Mouse (Mus musculus) CH12.LX (cell line): ENCODE measurements around the gene Pik3c2b. TPM values are rescaled to one million over a fixed set of nuclear protein-coding genes. Genes with fewer than 3 reads are reported as not detected.

Experiments
- DNase-seq: peaks from one replicate; pipeline ENCODE4 v3.0.0-alpha.2; 2013; ENCODE audit errors: extremely low read depth
- H3K27ac ChIP-seq: 2 replicates; pipeline ENCODE4 v1.5.1; 2012; ENCODE audit warnings: low read depth, mild to moderate bottlenecking, control low read depth, moderate library complexity; ENCODE audit not compliant: insufficient read depth
- H3K27me3 ChIP-seq: replicated peaks from 2 replicates; pipeline ENCODE3; 2012; ENCODE audit warnings: inconsistent platforms
- H3K36me3 ChIP-seq, 2 experiments: replicated peaks in 1 of 2; 2 replicates each; pipeline versions ENCODE3 to v1.6.1; 2012; ENCODE audit warnings: inconsistent platforms in 1 of 2, low read length in 1 of 2, mild to moderate bottlenecking in 1 of 2, mixed read lengths in 1 of 2, moderate library complexity in 1 of 2; ENCODE audit not compliant: control insufficient read depth in 1 of 2, insufficient read depth in 1 of 2
- H3K4me1 ChIP-seq, 2 experiments: 2 replicates each; pipeline ENCODE4 v1.6.1; 2012; ENCODE audit warnings: inconsistent platforms in 1 of 2, moderate library complexity in 1 of 2; ENCODE audit not compliant: insufficient read depth in 2 of 2, control insufficient read depth in 1 of 2
- H3K4me2 ChIP-seq: 2 replicates; pipeline ENCODE4 v1.6.1; 2012; ENCODE audit warnings: low read depth, mild to moderate bottlenecking, control low read depth; ENCODE audit not compliant: poor library complexity, insufficient read depth, severe bottlenecking
- H3K4me3 ChIP-seq, 3 experiments: fragments of 150-350 bp in 1 of 3; sonication (generic) in 1 of 3; replicated peaks in 1 of 3; 2 replicates each; pipeline versions ENCODE3 to v1.5.1; 2011 to 2012; ENCODE audit warnings: low read depth in 2 of 3, low read length in 2 of 3, mild to moderate bottlenecking in 2 of 3, moderate library complexity in 2 of 3, control low read depth in 1 of 3, improper control_type of control experiment in 1 of 3, inconsistent platforms in 1 of 3, mixed read lengths in 1 of 3; ENCODE audit not compliant: poor library complexity in 1 of 3
- H3K79me2 ChIP-seq: replicated peaks from 2 replicates; pipeline ENCODE4 v1.6.1; 2012; ENCODE audit warnings: mild to moderate bottlenecking, moderate library complexity; ENCODE audit not compliant: control insufficient read depth, poor library complexity, insufficient read depth, severe bottlenecking; ENCODE audit errors: extremely low read depth
- H3K9ac ChIP-seq: 2 replicates; pipeline ENCODE4 v1.6.1; 2012; ENCODE audit warnings: low read depth, mild to moderate bottlenecking, control low read depth, moderate library complexity; ENCODE audit not compliant: insufficient read depth
- H3K9me3 ChIP-seq: replicated peaks from 2 replicates; pipeline ENCODE3; 2012; ENCODE audit warnings: low read length, inconsistent platforms, mixed read lengths
- BHLHE40 ChIP-seq: IDR thresholded peaks from 2 replicates; pipeline ENCODE4 v1.6.1; 2011; ENCODE audit warnings: mild to moderate bottlenecking, low read depth, low read length, improper control_type of control experiment
- E2F4 ChIP-seq: IDR thresholded peaks from 2 replicates; pipeline ENCODE4 v1.6.1; 2011; ENCODE audit warnings: low read depth, low read length, improper control_type of control experiment; ENCODE audit not compliant: insufficient replicate concordance
- EP300 ChIP-seq: IDR thresholded peaks from 2 replicates; pipeline ENCODE4 v1.6.1; 2011; ENCODE audit warnings: low read length, improper control_type of control experiment
- ETS1 ChIP-seq: conservative IDR thresholded peaks from 2 replicates; pipeline ENCODE4 v1.6.1; 2012; ENCODE audit warnings: low read depth, mild to moderate bottlenecking, inconsistent platforms, low read length, improper control_type of control experiment, moderate library complexity
- GABPA ChIP-seq: IDR thresholded peaks from 2 replicates; pipeline ENCODE4 v1.6.1; 2012; ENCODE audit warnings: low read depth, low read length, improper control_type of control experiment, inconsistent platforms; ENCODE audit not compliant: insufficient replicate concordance
- HCFC1 ChIP-seq: IDR thresholded peaks from 2 replicates; pipeline ENCODE4 v1.6.1; 2012; ENCODE audit warnings: low read depth, mild to moderate bottlenecking, inconsistent platforms, low read length, improper control_type of control experiment
- IRF4 ChIP-seq: IDR thresholded peaks from 2 replicates; pipeline ENCODE4 v1.6.1; 2014; ENCODE audit warnings: low read depth, mild to moderate bottlenecking, inconsistent platforms, low read length, improper control_type of control experiment
- JUND ChIP-seq: conservative IDR thresholded peaks from 2 replicates; pipeline ENCODE4 v1.6.1; 2011; ENCODE audit warnings: low read depth, low read length, improper control_type of control experiment
- MAFK ChIP-seq: IDR thresholded peaks from 2 replicates; pipeline ENCODE4 v1.6.1; 2011; ENCODE audit warnings: low read length, improper control_type of control experiment; ENCODE audit not compliant: insufficient replicate concordance
- MAX ChIP-seq: IDR thresholded peaks from 2 replicates; pipeline ENCODE4 v1.6.1; 2011; ENCODE audit warnings: low read length, improper control_type of control experiment
- MAZ ChIP-seq: IDR thresholded peaks from 2 replicates; pipeline ENCODE4 v1.6.1; 2012; ENCODE audit warnings: low read depth, mild to moderate bottlenecking, inconsistent platforms, low read length, improper control_type of control experiment, moderate library complexity
- MEF2A ChIP-seq: IDR thresholded peaks from 2 replicates; pipeline ENCODE4 v1.6.1; 2014; ENCODE audit warnings: low read depth, mild to moderate bottlenecking, inconsistent platforms, low read length, improper control_type of control experiment, borderline replicate concordance
- MYC ChIP-seq: IDR thresholded peaks from 2 replicates; pipeline ENCODE4 v1.6.1; 2011; ENCODE audit warnings: low read depth, mild to moderate bottlenecking, improper control_type of control experiment, low read length
- NRF1 ChIP-seq: IDR thresholded peaks from 2 replicates; pipeline ENCODE4 v1.6.1; 2014; ENCODE audit warnings: low read depth, mild to moderate bottlenecking, inconsistent platforms, low read length, improper control_type of control experiment, moderate library complexity
- PAX5 ChIP-seq: IDR thresholded peaks from 2 replicates; pipeline ENCODE4 v1.6.1; 2012; ENCODE audit warnings: low read length, inconsistent platforms, mixed read lengths
- POLR2A ChIP-seq: IDR thresholded peaks from 2 replicates; pipeline ENCODE4 v1.6.1; 2011; ENCODE audit warnings: low read depth, mild to moderate bottlenecking, improper control_type of control experiment, low read length
- RAD21 ChIP-seq: IDR thresholded peaks from 2 replicates; pipeline ENCODE4 v1.6.1; 2011; ENCODE audit warnings: low read depth, mild to moderate bottlenecking, low read length, improper control_type of control experiment, moderate library complexity
- RCOR1 ChIP-seq: conservative IDR thresholded peaks from 2 replicates; pipeline ENCODE4 v1.6.1; 2012; ENCODE audit warnings: low read depth, mild to moderate bottlenecking, inconsistent platforms, low read length, improper control_type of control experiment
- SIN3A ChIP-seq: IDR thresholded peaks from 2 replicates; pipeline ENCODE4 v1.6.1; 2012; ENCODE audit warnings: low read length, improper control_type of control experiment, inconsistent platforms
- SMC3 ChIP-seq: IDR thresholded peaks from 2 replicates; pipeline ENCODE4 v1.6.1; 2011; ENCODE audit warnings: low read depth, low read length, improper control_type of control experiment
- TCF12 ChIP-seq: IDR thresholded peaks from 2 replicates; pipeline ENCODE4 v1.6.1; 2014; ENCODE audit warnings: low read depth, mild to moderate bottlenecking, inconsistent platforms, low read length, improper control_type of control experiment
- USF2 ChIP-seq: conservative IDR thresholded peaks from 2 replicates; pipeline ENCODE4 v1.6.1; 2011; ENCODE audit warnings: low read depth, low read length, improper control_type of control experiment
- ZKSCAN1 ChIP-seq: IDR thresholded peaks from 2 replicates; pipeline ENCODE4 v1.6.1; 2012; ENCODE audit warnings: low read depth, inconsistent platforms, low read length, improper control_type of control experiment, borderline replicate concordance
- ZMIZ1 ChIP-seq: IDR thresholded peaks from 2 replicates; pipeline ENCODE4 v1.6.1; 2012; ENCODE audit warnings: low read depth, mild to moderate bottlenecking, inconsistent platforms, low read length, improper control_type of control experiment
- dilution Hi-C: fragments of 300-500 bp; cut with MboI; formaldehyde crosslinking; loops from 2 replicates; pipeline ENCODE4 v1.14.3; 2020; ENCODE audit warnings: low sequenced_read_pairs; ENCODE audit not compliant: extremely low pct_unique_long_range_greater_than_20kb, extremely low pct_ligation_motif_present
- in situ Hi-C: fragments of 300-500 bp; cut with MboI; formaldehyde crosslinking; loops from 3 replicates; pipeline ENCODE4 v1.14.3; 2019; ENCODE audit warnings: low sequenced_read_pairs, low pct_ligation_motif_present, low pct_unique_long_range_greater_than_20kb, mixed read lengths
- polyA plus RNA-seq: library from polyadenylated mRNA; unstranded; fragments of >175 nt; gene quantifications from 2 replicates; pipeline ENCODE4 v1.2.1, GENCODE M21; 2012; ENCODE audit warnings: low read depth; ENCODE audit not compliant: insufficient read length
- total RNA-seq, 2 experiments: library from RNA; depleted of rRNA; stranded (reverse); fragments of 300-350 nt in 1 of 2; fragments of >200 nt in 1 of 2; gene quantifications; 2 replicates each; pipeline ENCODE4 v1.2.3; 2012 to 2014

The Pik3c2b gene
- total and polyA plus RNA-seq, 3 experiments: 8.7 to 16.5 (median 12.0) TPM

- H3K9ac ChIP-seq: no peak overlapping the region
- H3K79me2 ChIP-seq: no peaks in the 10 kb centered on the region; the same call in 1 of the 2 replicates
- H3K9me3 ChIP-seq: no peaks in the 10 kb centered on the region
- peaks cover 52 to 91% of the 10 kb centered on the region in 2 experiments for H3K36me3 ChIP-seq
- DNase-seq: no peak
- H3K4me3 ChIP-seq: no peak overlapping the region
- no peak for TF ChIP-seq MYC
- no peak for TF ChIP-seq MEF2A
- no peak for TF ChIP-seq PAX5
- no peak for TF ChIP-seq SIN3A
- no peak for TF ChIP-seq BHLHE40
- TF ChIP-seq ZKSCAN1: no peak
- no peak for TF ChIP-seq JUND
- TF ChIP-seq RCOR1: no peak
- no peak for TF ChIP-seq IRF4
- no peak for TF ChIP-seq HCFC1
- TF ChIP-seq POLR2A: no peak
- TF ChIP-seq GABPA: no peak
- TF ChIP-seq MAFK: no peak
- TF ChIP-seq TCF12: no peak
- no peak for TF ChIP-seq EP300
- no peaks in the 10 kb centered on the region for H3K27me3 ChIP-seq
- H3K4me2 ChIP-seq: no peak overlapping the region
- no peak overlapping the region for H3K27ac ChIP-seq
- in situ Hi-C loops: no loop called here
- H3K4me1 ChIP-seq: peaks cover 11 to 67% of the 10 kb centered on the region in 2 experiments
- dilution Hi-C loops: no loop called here
Observed at GRCm38 (mm10) chr1:133068268-133068667, 22.8 kb downstream of the Pik3c2b start.

DNA sequence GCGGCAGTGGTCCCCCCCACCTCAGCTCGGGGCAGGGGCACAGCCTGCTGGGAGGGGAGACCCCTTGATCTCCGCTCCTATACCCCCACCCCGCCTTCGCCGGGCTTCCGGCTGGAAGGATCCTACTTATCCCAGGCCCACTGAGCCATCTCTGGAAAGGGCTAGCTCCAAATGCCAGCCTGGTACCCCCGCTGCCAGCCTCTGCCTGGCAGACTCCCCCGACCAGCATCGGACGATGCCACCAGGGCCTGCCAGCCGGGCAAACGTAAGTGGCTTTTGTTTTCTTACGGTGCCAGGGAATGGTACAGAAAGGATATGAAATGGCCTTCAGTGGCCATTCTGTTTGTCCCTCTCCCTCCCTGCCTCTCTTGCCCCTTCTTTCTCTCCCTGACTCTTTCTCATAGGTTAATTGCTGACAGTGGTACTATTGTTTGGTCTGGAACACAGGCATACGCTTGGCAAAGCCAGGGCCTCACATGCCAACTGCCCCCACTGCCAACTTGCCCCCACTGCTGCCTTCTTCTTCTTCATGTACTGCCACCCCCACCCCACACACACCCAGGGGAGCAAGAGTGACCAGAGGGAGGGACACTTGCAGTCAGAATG lies 23.3 kb downstream of the Pik3c2b start:
- no peak overlapping the region for H3K4me2 ChIP-seq
- no peaks in the 10 kb centered on the region for H3K27me3 ChIP-seq
- H3K27ac ChIP-seq: peak overlapping the region; percentile 11; the same call in 1 of the 2 replicates
- no peaks in the 10 kb centered on the region; the same call in 1 of the 2 replicates for H3K79me2 ChIP-seq
- no peak for DNase-seq
- dilution Hi-C loops (no loop called here), in situ Hi-C loops (no loop called here)
- H3K9me3 ChIP-seq: no peaks in the 10 kb centered on the region
- no peak overlapping the region for H3K9ac ChIP-seq
- TF ChIP-seq ZKSCAN1: no peak
- TF ChIP-seq RCOR1: no peak
- no peak for TF ChIP-seq RAD21
- TF ChIP-seq MYC: no peak
- no peak for TF ChIP-seq BHLHE40
- no peak for TF ChIP-seq ZMIZ1
- TF ChIP-seq PAX5: no peak
- TF ChIP-seq NRF1: no peak
- TF ChIP-seq MAX: no peak
- no peak for TF ChIP-seq JUND
- no peak for TF ChIP-seq MAZ
- TF ChIP-seq ETS1: no peak
- TF ChIP-seq SMC3: no peak
- no peak for TF ChIP-seq USF2
- no peak for TF ChIP-seq E2F4
- peaks cover 11 to 72% of the 10 kb centered on the region in 2 experiments for H3K4me1 ChIP-seq
- peaks cover 52 to 91% of the 10 kb centered on the region in 2 experiments for H3K36me3 ChIP-seq
- H3K4me3 ChIP-seq: no peak overlapping the region
